Mouse (Mus musculus): ENCODE results near the gene Wtap. TPM values are rescaled to one million over a fixed set of nuclear protein-coding genes. Genes with fewer than 3 reads are reported as not detected.

Wtap gene
- total RNA-seq, 2 experiments from 2014 or later: 51.6 to 56.7 TPM

Other genes starting within 250 kb of the Wtap start
- 10 to 100 TPM; 28.1 to 29.8 TPM for gene Igf2r, start 224.5 kb downstream of the Wtap start, total RNA-seq (2021)
- gene Mas1, start 126.0 kb downstream of the Wtap start, total RNA-seq (2021): 10 to 100 TPM; 49.6 to 62.9 TPM
- gene Mrgprh, start 118.1 kb downstream of the Wtap start, total RNA-seq (2021): under 1 TPM in 1 of 2 experiments, not detected in 1; 0.12 TPM
- 1 to 10 TPM; 2.3 to 2.5 TPM for gene Pnldc1, start 83.9 kb downstream of the Wtap start, total RNA-seq (2021)
- 100 to 1,000 TPM; 188 to 223 TPM for gene Tcp1, start 78.5 kb downstream of the Wtap start, total RNA-seq (2021)
- 10 to 100 TPM; 58.6 to 66.1 TPM for gene Mrpl18, start 77.8 kb downstream of the Wtap start, total RNA-seq (2021)
- 1 to 10 TPM; 4.8 to 5.2 TPM for gene Acat3, start 53.6 kb downstream of the Wtap start, total RNA-seq (2021)
- gene Acat2, start 33.4 kb downstream of the Wtap start, total RNA-seq (2021): 10 to 100 TPM; 53.6 to 56.1 TPM
- 100 to 1,000 TPM; 243 to 274 TPM for gene Sod2, start 12.7 kb upstream of the Wtap start, total RNA-seq (2021)
- gene Gpr31b, start 58.1 kb upstream of the Wtap start, total RNA-seq (2021): not detected
- under 1 TPM; 0.20 to 0.82 TPM for gene Tcp10b, start 66.9 kb upstream of the Wtap start, total RNA-seq (2021)
- gene Unc93a, start 137.6 kb upstream of the Wtap start, total RNA-seq (2021): not detected
- gene Smok2a, start 227.0 kb upstream of the Wtap start, total RNA-seq (2021): not detected
- gene Smok2b, start 236.1 kb upstream of the Wtap start, total RNA-seq (2021): not detected